Mouse (Mus musculus): Measurements from ENCODE around the gene Cdc42. TPM values are rescaled to one million over a fixed set of nuclear protein-coding genes. Genes with fewer than 3 reads are reported as not detected.

Cdc42 gene
- polyA plus RNA-seq (2015; fragmentation: Nextera tagmentation; extraction: Ambion mirVana) = 501 and 529 TPM in 2 replicates

DNA sequence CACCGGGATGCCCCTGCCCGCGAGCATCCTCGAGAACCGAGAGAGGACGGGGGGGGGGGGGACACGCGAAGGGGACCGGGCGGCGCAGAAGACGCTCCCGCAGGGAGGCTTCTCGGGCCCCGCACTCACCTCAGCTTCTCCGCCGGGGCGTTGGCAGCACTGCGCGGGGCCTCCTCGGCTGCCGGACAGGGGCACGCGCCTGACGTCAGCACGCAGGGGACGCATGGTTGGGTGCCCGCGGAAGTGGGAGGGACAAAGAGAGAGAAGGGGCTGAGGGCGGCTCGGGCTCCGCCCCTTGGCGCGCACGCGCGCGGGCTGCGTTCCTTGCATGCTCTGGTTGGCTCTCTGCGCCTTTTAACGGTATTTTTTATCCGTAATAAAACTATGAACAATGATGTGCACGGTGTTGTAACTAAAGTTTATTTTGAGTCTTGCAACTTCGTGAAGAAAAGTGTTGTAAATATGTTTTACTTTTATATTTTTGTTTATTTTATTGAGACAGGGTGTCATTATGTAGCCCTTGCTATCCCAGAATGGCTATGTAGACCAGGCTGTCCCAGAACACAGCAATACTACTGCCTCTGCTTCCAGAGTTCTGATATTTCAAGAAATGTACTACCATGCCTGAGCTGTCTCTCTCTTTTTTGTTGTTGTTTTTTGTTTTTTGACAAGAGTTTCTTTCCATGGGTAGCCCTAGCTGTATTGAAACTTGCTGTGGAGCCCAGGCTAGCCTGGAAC, at the start of gene Cdc42:
Gene Cdc42, minus strand, starts transcription at position 204 of the 738 bp plus-strand sequence.
- no peaks in the 10 kb centered on the region for H3K27me3 ChIP-seq (replicated peaks)
- peak within 1 kb of the TSS; percentile 98 for H3K27ac ChIP-seq (replicated peaks)
- H3K36me3 ChIP-seq = no peaks in the 10 kb centered on the region
- H3K9ac ChIP-seq = peak within 1 kb of the TSS; percentile 100
- H3K9me3 ChIP-seq = no peaks in the 10 kb centered on the region
- peak within 1 kb of the TSS; percentile 77 for H3K4me2 ChIP-seq
- peaks cover 48% of the 10 kb centered on the region for H3K4me1 ChIP-seq
- under 1% methylated on average over 39 of the region's 44 CpGs for WGBS
- peak; percentile 91 for ATAC-seq (ENCODE audit: extremely low read depth, insufficient number of reproducible peaks, low FRiP score, low TSS enrichment)
- peak within 1 kb of the TSS; percentile 86 for H3K4me3 ChIP-seq

DNA sequence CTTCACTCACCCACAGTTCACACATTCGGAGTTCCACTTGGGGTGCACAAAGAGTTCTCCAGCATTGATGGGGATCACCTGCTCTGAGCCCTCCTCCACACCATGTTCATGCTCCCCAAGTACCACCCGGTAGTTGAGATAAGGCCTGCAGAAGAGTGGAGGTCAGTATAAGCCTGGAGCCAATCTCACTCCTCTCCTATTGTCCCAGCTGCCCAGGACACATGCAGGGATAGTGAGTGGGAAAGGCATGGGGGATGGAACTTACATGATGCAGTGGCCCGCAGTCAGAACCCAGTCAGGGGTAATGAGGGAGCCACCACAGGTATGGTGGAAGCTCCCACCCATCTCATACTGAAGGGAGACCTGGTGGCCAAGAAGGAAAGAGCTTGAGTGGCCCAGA, 48.1 kb upstream of the Cdc42 start:
- ATAC-seq (ENCODE audit: extremely low read depth, insufficient number of reproducible peaks, low FRiP score, low TSS enrichment) = no peak
- Histone ChIP-seq H3K4me3 (no peak overlapping the region), H3K27ac (replicated peaks) (no peak overlapping the region), H3K9me3 (no peaks in the 10 kb centered on the region), H3K36me3 (no peaks in the 10 kb centered on the region), H3K27me3 (replicated peaks) (no peaks in the 10 kb centered on the region; the same call in 1 of the 2 replicates), H3K4me2 (no peak overlapping the region), H3K9ac (no peak overlapping the region), H3K4me1 (no peaks in the 10 kb centered on the region)
- 69% methylated on average over 3 of the region's 3 CpGs for WGBS

DNA sequence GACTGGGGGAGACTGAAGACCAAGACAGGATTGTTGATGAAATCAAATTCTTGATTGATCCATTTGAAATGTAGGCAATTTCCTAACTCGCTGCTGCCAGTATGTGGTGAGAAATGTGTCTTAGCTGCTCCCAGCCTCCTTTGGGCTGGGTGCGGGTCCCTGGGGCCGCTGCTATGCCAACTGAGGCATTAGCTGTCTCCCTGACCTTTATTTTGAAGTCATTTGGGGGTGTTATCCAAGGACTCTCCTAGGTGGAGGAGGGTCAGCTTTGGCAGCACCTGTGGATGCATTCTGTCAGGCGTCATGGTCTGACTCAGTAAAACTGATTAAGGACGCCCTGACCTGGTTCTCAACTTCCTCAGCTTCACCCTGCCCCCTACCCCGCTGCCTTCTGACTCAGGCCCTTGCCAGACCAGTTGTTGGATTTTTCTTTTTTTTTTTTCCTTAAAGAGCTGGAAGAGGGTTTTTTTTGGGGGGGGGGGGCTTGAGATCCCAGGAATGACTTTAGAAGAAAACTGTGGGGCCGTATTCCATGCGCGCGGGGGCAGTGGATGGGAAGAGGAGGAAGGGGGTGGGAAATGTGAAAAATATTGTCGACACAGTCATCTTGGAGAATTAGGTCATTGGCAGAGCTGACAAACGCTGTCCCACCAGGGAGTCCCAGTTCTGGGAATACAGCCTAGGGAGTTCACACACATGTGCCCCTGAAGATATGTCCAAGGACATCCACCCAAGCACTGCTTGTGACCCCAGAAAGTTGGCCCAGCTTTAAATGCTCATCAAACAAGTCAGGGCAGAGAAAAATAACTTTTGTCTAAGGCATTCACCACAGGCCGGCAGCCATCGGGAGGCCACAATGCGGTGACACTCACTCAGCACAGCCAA, 39.4 kb upstream of the Cdc42 start:
- WGBS = 64% methylated on average over 15 of the region's 15 CpGs
- Histone ChIP-seq H3K27me3 (replicated peaks) (no peaks in the 10 kb centered on the region), H3K27ac (replicated peaks) (no peak overlapping the region), H3K4me3 (no peak overlapping the region), H3K4me1 (no peaks in the 10 kb centered on the region), H3K36me3 (no peaks in the 10 kb centered on the region), H3K9ac (no peak overlapping the region), H3K4me2 (no peak overlapping the region), H3K9me3 (peaks cover 3% of the 10 kb centered on the region; the same call in 1 of the 2 replicates)
- no peak for ATAC-seq (ENCODE audit: extremely low read depth, insufficient number of reproducible peaks, low FRiP score, low TSS enrichment)

DNA sequence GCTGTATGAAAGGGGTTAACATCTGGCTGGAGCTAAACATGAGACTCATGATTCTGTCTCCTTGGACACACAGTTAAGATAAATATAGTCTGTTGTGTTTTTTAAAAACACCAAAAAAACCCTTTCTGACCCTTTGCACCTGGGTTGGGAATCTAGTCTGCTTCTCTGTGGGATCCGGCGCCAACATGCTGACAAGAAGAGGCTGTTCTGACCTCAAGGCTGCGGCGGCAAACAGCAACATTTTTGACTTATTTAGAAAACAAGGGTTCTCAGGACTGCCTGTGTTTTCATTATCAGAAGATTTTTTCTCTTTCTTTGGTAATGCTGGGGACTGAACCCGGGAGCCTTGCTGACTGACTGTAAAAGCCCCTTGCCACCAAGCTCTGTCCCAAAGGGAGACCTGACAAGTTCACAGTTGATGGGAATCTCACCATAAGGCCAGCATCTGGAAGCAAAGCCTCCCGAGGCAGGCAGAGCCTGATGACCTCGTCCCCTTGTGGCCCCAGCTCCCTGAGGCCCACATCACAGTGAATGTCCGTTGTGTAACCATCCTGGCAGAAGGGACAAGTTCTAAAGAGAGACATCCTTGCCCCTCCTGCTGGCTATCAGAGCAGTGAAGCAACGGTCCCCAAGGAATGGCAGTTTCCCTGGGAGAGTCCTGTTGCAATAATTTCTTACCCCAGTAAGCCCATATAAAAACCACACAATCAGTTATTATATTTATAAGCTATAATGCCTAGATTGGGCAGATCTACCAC, 36.0 kb upstream of the Cdc42 start:
- Histone ChIP-seq H3K36me3 (0 out of 2 replicates have a peak, but pooled peaks cover 6% of the 10 kb centered on the region), H3K9ac (0 out of 2 replicates have a peak overlapping the region, but pooled peaks have one; percentile 19)
- 49% methylated on average over 9 of the region's 9 CpGs for WGBS

DNA sequence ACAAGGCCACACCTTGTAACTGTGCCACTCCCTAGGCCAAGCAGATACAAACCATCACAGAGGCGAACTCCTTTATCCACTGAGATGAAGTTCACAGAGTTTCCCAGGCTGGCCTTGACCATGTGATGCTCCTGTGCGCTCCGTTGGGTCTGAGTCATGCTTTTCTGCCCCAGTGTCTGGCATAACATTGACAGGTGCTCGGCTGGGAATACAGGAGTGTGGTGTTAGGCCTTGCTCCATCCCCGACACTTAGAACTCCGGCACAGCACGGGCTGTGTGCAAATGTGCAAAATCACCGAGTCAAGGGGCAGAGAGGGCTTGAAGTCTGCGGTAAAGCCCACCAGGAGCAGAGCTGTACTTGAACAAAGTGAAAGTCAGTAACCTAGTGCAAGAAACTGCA, 35.4 kb upstream of the Cdc42 start:
- WGBS = 78% methylated on average over 9 of the region's 9 CpGs
- Histone ChIP-seq H3K4me1 (peaks cover 7% of the 10 kb centered on the region), H3K9me3 (peaks cover 3% of the 10 kb centered on the region; the same call in 1 of the 2 replicates), H3K4me3 (no peak overlapping the region), H3K27me3 (replicated peaks) (no peaks in the 10 kb centered on the region), H3K27ac (replicated peaks) (no peak overlapping the region), H3K4me2 (no peak overlapping the region), H3K36me3 (0 out of 2 replicates have a peak, but pooled peaks cover 6% of the 10 kb centered on the region), H3K9ac (0 out of 2 replicates have a peak overlapping the region, but pooled peaks have one; percentile 7)
- no peak for ATAC-seq (ENCODE audit: extremely low read depth, insufficient number of reproducible peaks, low FRiP score, low TSS enrichment)

More for the DNA sequence above, 36.0 kb upstream of the Cdc42 start:
- H3K27me3 ChIP-seq (replicated peaks) = no peaks in the 10 kb centered on the region
- peaks cover 3% of the 10 kb centered on the region; the same call in 1 of the 2 replicates for H3K9me3 ChIP-seq
- no peak overlapping the region for H3K27ac ChIP-seq (replicated peaks)
- H3K4me1 ChIP-seq = peaks cover 7% of the 10 kb centered on the region
- no peak overlapping the region for H3K4me2 ChIP-seq
- H3K4me3 ChIP-seq = no peak overlapping the region
- ATAC-seq (ENCODE audit: extremely low read depth, insufficient number of reproducible peaks, low FRiP score, low TSS enrichment) = no peak

DNA sequence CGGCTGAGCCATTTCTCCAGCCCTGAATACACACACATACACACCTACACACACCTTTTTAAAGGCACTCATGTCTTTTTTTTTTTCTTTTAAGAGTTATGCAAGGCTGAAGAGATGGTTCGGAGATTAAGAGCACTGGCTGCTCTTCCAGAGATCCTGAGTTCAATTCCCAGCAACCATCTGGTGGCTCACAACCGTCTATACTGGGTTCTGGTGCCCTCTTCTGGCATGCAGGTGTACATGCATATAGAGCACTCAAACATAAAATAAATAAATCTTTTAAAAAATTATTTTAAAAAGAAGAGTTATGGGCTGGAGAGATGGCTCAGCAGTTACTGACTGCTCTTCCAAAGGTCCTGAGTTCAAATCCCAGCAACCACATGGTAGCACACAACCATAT, 33.8 kb upstream of the Cdc42 start:
- H3K36me3 ChIP-seq = 0 out of 2 replicates have a peak, but pooled peaks cover 6% of the 10 kb centered on the region
- no peak overlapping the region for H3K9ac ChIP-seq
- no peak overlapping the region for H3K4me3 ChIP-seq
- H3K9me3 ChIP-seq = peaks cover 3% of the 10 kb centered on the region; the same call in 1 of the 2 replicates
- H3K27ac ChIP-seq (replicated peaks) = no peak overlapping the region
- 80% methylated on average over 3 of the region's 3 CpGs for WGBS
- no peak for ATAC-seq (ENCODE audit: extremely low read depth, insufficient number of reproducible peaks, low FRiP score, low TSS enrichment)
- peaks cover 15% of the 10 kb centered on the region for H3K4me1 ChIP-seq
- H3K4me2 ChIP-seq = no peak overlapping the region
- no peaks in the 10 kb centered on the region for H3K27me3 ChIP-seq (replicated peaks)

DNA sequence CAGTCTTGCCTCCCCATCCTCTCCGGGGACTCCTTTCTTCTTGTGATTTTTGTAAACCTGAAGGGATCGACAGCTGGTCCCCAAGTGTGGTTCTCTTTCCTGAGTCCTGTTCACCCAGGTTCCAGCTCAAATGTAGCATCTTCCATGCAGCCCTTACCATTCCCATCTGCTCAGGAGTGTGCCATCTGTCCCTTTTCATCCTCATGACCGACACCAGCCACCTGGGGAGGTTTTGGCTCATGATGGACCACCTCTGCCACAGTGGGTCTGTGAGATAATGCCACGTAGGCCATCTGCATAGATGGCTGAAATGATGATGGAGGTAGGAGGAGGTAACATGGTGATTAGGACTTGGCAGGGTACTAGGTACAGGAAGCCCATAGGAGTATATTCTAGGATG, 32.7 kb upstream of the Cdc42 start:
- no peaks in the 10 kb centered on the region for H3K9me3 ChIP-seq
- peaks cover 15% of the 10 kb centered on the region for H3K4me1 ChIP-seq
- WGBS = 88% methylated on average over 4 of the region's 4 CpGs
- no peak overlapping the region for H3K27ac ChIP-seq (replicated peaks)
- H3K27me3 ChIP-seq (replicated peaks) = no peaks in the 10 kb centered on the region
- H3K9ac ChIP-seq = no peak overlapping the region
- 0 out of 2 replicates have a peak, but pooled peaks cover 6% of the 10 kb centered on the region for H3K36me3 ChIP-seq
- no peak overlapping the region for H3K4me3 ChIP-seq
- no peak for ATAC-seq (ENCODE audit: extremely low read depth, insufficient number of reproducible peaks, low FRiP score, low TSS enrichment)
- no peak overlapping the region for H3K4me2 ChIP-seq

DNA sequence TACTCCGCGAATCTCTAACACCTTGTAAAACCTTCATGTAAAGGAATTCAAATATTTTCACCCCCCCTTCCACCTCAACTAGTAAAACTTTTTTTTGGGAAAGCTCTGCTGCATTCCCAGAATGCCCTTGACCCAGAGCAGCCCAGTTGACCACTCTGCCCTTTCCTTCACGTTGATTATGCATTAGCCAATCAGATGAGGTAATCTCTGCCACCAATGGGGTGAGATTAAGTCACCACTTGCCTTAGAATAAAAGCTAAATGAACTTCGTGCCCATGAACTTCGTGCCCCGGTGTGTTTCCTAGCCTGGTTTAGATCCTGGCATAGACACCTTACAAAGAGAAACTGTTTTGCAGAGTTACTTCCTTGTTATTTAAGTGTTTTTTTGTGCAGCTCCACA, 31.5 kb upstream of the Cdc42 start:
- Histone ChIP-seq H3K27me3 (replicated peaks) (no peaks in the 10 kb centered on the region), H3K27ac (replicated peaks) (peak overlapping the region; percentile 93), H3K36me3 (0 out of 2 replicates have a peak, but pooled peaks cover 6% of the 10 kb centered on the region), H3K4me2 (peak overlapping the region; percentile 85), H3K9ac (peak overlapping the region; percentile 93), H3K4me1 (peaks cover 15% of the 10 kb centered on the region), H3K9me3 (no peaks in the 10 kb centered on the region), H3K4me3 (peak overlapping the region; percentile 79)
- no peak for ATAC-seq (ENCODE audit: extremely low read depth, insufficient number of reproducible peaks, low FRiP score, low TSS enrichment)
- 47% methylated on average over 6 of the region's 6 CpGs for WGBS

DNA sequence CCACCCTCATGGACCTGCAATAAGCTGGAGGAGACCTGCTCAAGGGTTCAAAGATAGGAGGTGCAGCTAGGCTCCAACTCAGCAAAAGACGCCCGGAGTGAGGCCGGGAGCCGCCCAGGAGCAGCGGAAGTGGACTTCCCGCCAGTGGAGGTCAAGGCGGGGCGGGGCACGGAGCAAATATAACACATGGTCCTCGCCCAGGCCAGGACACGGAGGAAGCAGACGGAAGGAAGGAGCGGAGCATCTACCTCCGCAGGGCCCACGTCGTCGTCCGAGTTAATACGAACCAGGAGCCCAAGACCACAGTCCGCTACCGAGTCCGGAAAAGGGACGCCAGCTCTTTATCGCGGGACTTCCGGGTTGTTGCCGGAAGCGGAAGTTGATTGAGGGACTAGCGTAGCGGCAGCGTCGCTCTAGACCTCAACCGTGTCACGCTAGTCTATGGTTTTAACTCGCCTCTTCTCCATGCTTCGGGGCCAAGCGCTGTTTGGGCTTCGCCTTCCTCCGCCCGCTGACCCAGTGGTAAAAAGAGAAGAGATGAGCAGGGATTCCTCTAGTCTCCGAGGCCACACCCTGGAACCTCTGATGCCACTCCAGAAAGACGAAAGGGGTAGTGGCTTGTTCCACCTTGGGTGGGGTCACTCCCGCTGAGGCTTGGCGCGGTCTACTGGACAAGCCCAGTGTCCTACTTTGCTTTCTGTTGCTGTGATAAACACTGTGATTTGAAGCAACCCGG, 30.7 kb upstream of the Cdc42 start:
- Histone ChIP-seq H3K27me3 (replicated peaks) (no peaks in the 10 kb centered on the region), H3K4me1 (peaks cover 15% of the 10 kb centered on the region), H3K4me3 (peak overlapping the region; percentile 79), H3K36me3 (0 out of 2 replicates have a peak, but pooled peaks cover 6% of the 10 kb centered on the region), H3K27ac (replicated peaks) (peak overlapping the region; percentile 93), H3K9ac (peak overlapping the region; percentile 93), H3K9me3 (no peaks in the 10 kb centered on the region), H3K4me2 (peak overlapping the region; percentile 85)
- ATAC-seq (ENCODE audit: extremely low read depth, insufficient number of reproducible peaks, low FRiP score, low TSS enrichment) = peak; percentile 74
- under 1% methylated on average over 46 of the region's 46 CpGs for WGBS

DNA sequence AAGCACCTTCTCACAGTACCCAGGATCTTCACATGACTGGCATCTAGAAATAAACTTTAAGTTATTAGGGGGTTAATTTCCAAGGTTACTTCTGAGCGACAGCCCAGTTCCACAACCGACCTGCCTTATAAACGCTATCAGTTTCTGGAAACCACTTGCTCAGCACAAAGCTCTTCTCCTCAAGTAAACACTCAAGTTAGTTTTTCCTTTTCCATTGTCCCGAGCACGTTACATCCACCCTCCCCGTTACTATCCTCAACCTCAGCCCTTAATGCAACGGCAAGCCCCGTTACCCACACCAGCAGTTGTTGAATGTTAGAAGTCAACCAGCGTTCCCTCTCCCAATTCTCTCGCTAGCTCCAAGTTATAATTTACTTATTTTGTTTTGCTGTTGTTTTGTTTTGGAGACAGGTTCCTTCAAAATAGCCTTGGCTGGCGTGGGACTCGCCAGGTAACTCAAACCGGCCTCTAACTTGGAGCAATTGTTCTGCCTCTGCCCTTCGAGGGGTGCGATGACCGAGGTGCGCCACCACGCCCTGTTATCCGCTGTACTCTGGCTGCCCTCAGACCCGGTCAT, 30.1 kb upstream of the Cdc42 start:
- H3K9ac ChIP-seq = peak overlapping the region; percentile 93
- peak overlapping the region; percentile 93 for H3K27ac ChIP-seq (replicated peaks)
- H3K4me2 ChIP-seq = peak overlapping the region; percentile 85
- no peaks in the 10 kb centered on the region for H3K27me3 ChIP-seq (replicated peaks)
- peaks cover 15% of the 10 kb centered on the region for H3K4me1 ChIP-seq
- no peaks in the 10 kb centered on the region for H3K9me3 ChIP-seq
- ATAC-seq (ENCODE audit: extremely low read depth, insufficient number of reproducible peaks, low FRiP score, low TSS enrichment) = no peak
- peak overlapping the region; percentile 79 for H3K4me3 ChIP-seq
- under 1% methylated on average over 20 of the region's 20 CpGs for WGBS
- H3K36me3 ChIP-seq = 0 out of 2 replicates have a peak, but pooled peaks cover 6% of the 10 kb centered on the region

All from heart, embryonic 13.5 days (tissue).